Mouse (Mus musculus) heart, adult 18-20 months (tissue): ENCODE measurements around the gene Gm10188. TPM values are rescaled to one million over a fixed set of nuclear protein-coding genes. Genes with fewer than 3 reads are reported as not detected.

Experiments
- DNase-seq, 2 experiments: peaks; one replicate each; pipeline ENCODE4 v3.0.0; 2021 to 2022; ENCODE audit warnings: mixed read lengths in 1 of 2
- microRNA-seq, 2 experiments: library from miRNA; unstranded; fragments of <30 nt; microRNA quantifications; one replicate each; pipeline ENCODE4 v1.2.0; 2022
- total RNA-seq, 2 experiments: library from RNA; stranded (reverse); gene quantifications; 2 replicates each; pipeline ENCODE4 v1.2.3; 2021

Gm10188 gene
- total RNA-seq, 2 experiments from 2014 or later, result not detected

DNA sequence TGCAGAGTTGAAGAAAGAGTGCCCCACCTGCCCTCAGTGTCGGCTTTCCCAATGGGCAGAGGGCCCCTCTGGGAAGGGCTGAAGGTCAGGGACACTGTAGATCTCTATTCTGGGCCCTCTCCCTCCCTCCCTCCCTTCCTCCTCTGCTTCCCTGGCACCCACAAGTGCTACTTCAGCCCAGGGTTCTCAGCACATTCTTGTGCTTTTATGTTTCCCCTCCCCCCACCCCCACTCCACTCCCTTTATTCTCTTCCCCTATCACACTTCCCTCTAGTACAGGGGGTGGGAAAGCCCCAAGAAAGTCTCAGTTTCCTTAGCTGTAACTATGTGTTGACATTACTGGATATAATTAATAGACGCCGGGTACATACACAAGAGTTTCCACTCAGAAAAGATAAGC lies 34.9 kb downstream of the Gm10188 start:
- DNase-seq, result no peak

DNA sequence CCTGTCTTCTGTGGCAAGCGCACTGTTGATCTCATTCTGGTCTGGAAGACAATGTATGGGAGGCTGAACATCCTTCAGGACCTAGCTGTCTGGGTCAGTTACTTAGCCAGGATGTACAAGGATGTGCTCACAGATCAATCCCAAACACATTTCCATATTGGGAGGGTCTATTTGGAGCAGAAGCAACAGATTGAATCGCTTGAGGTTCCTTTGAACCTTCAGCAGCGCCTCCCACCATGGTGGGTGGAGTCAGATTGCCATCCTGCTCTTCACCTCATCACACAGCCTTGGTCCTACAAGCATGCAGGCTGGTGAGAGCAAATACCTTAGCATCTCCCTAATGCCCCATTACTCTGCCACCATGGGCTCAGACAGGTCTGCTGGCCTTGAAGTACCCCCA lies 35.8 kb downstream of the Gm10188 start:
- no peak for DNase-seq

DNA sequence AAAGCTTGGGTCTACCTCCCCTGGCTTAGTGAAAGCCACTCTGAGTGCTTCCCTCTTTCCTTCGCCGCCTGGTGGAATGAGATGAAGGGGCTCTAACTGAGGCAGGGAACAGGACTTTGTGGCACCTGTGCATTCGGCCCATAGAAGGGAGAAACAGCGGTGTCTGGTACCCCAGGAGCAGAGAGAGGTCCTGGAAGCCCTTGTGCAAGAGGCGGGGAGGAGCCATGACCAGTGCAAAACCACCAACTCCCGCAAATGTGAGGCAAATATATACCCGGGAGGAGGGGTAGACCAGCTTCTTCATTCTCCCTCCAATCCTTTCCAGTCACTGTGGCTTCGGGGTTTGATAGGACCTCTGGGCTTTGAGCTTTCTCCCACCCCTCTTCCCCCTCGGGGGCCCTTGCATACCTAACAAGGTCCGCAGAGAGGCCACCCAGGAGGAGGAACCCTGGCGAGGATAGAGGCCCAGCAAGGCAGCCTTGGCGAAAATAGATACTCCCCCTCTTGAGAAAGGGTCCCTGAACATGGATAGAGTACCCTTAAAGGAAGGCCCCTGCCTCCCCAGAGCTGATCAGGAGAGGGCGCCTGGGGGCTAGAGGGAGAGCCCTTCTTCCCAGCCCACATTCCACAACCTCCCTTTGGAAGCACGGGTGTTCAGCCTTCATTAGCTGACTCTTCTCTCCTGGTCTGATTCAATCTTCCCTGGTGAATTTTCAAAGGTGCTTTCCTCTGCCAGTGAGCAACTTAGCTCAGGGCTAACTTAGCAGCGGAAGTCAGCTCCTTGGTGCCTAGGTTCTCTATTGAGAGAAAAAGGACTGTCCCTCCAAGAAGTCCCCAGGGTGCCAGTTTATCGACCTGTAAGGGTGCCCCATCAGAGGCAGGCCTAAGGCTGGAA lies 37.5 kb downstream of the Gm10188 start:
- DNase-seq, result no peak

DNA sequence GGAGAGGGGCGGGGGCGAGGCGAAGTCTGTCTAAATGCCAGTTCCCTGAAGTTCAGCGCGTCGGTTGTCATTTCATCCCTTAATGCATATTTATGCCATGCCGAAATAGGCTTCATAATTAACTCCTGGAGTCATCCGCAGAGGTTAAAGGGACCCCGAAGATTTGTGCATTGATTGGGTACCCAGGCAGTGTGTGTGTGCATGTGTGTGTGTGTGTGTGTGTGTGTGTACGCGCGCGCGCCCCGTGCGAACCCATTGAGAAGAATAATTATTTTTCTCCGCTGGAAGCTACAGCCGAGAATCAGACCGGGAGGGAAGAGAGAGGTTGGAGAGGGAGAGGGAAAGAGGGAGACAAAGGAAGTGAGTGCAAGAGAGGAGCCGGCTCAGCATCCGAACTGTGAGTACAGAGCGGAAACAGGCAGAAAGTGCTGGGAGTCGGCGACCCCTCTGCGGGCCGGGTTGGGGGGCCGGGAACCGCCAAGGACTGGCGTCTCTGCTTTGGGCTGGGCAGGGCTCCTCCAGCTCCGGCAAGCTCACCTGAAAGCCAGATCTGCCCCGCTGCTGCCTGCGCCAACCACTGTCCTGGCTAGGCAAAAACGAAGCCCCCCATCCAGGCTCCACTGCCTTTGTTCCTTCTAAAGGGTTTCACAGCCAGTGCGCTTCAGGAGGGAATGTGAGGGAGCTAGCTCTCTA lies 38.3 kb downstream of the Gm10188 start, which contains the start of the genes Lemd1 and AC124108.1:
Gene Lemd1, plus strand, starts transcription at position 339 of the 693 bp plus-strand sequence.
Gene AC124108.1, plus strand, starts transcription at position 365 of the 693 bp plus-strand sequence.
- no peak for DNase-seq

DNA sequence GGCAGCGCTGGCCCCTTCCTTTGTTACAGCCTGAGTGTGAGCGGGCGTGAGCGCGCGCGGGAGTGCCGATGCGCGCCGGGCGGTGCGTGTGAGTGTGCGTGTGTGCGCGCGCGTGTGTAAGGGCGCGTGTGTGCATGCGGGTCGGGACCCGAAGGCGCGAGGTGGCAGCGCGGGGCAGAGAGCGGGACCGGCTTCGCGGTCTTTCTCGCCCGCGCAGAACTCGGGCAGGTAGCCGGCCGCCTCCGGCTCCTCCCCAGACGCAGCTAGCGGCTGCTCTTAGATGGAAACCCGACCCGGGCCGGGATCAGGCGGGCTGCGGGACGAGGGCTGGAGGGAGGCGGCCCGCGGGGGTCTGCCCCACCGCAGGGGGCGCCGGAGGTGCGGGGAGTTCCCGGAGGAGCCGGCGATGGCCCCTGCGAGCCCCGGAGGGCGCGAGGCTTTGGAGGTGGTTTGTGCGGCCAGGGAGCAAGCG lies 38.9 kb downstream of the Gm10188 start:
- no peak for DNase-seq

DNA sequence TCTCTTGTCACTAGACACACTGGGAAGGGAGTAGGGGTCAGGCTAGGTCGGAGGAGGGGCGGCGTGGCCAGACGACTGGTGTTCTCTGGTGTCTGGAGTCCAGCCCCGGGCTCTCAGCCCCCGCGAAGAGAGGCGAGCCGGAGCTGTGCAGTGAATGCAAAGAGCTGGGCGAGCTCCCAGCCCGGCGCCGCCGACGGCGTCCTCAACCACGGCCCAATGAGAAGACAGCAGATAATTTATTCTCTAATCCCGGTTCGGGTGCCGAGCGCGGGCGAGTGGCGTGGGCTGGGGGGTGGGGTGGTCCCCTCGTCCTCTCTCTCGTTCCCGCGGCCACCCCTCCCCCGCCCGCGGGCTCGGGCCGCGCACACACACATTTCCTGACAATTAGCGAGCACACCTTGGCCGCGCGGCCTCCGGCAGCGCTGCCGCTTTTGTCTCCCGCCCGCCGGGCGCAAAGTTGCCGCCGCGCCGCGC lies 39.5 kb downstream of the Gm10188 start:
- DNase-seq, result no peak

DNA sequence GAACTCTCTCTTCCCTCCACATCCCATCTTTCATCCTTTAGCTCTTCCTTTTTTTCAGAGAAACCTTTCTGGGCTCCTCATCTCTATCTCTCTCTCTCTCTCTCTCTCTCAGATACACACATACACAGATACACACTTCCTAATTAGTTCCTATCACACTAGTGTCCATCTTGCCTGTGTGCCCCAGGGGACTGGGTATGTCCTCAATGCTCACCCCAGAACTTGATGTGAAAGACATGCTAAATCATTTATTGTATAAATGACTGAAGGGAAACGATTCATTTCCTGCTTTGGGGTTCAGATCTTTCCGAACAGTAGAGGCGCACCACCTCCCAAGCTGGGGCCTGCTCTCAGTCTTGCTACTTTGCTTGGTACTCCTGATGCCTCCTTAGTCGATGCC lies 40.3 kb downstream of the Gm10188 start:
- DNase-seq, result no peak

DNA sequence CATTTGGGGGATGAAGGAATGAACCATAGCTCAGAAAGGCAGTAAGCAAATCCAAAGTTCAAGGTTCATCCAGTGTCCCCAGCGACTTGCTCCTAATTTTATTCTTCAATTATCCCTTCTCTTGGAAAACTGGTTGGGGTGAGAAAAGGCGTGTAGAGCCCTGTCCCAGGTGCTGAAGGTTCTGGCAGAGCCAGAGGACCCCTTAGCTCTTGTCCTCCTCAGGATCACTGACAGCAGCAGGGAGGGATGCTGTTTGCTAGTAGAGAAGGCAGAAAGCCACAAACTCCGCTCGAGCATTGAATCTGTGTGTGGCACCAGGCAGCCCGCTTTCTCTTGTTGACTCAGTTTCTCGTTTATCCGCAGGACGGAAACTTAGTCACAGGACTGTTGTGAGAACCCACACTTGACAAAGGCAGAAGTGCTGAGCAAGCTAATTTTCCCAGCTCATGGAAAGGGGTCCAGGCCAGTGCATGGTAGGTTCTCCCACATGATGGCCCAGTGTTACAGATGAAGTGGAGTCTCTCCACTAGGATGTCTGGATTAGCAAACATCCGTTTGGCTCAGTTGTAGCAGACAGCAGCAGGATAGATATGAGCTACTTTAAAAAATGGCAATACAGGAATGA lies 41.0 kb downstream of the Gm10188 start:
- no peak for DNase-seq

DNA sequence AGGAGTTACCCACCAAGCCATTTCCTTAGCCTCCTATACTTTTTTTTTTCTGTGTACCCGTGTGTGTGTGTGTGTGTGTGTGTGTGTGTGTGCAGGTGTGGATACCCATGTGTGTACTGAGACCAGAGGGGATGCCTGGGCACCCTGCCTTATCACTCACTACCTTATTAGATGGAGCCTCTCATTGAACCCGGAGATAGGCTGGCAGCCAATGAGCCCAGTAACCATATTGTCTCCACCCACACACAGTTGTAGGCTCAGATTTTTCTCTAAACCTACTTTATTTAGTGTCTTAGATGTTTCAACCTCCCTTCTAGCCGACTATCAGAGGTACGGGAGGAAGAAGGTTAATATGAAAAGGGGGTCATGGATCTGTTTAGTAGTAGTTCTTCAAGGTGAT lies 43.3 kb downstream of the Gm10188 start:
- DNase-seq, result no peak

Small RNA genes within 50 kb of the gene (microRNA-seq; reads per million reads assigned to microRNA genes)
- gene Mir135b, result 2.7 to 38.9 reads per million in 2 experiments

Other genes with a start within 250 kb of the Gm10188 start
- gene Elk4, start 222.2 kb downstream of the Gm10188 start, total RNA-seq, result 10 to 100 TPM; 77.4 to 82.0 TPM
- gene Mfsd4a, start 161.7 kb downstream of the Gm10188 start, total RNA-seq, result 1 to 10 TPM; 5.1 to 6.9 TPM
- 10 to 100 TPM; 14.7 to 16.0 TPM for gene Cdk18, start 90.1 kb downstream of the Gm10188 start, total RNA-seq
- gene Lemd1, start 38.3 kb downstream of the Gm10188 start, total RNA-seq, result not detected
- gene AC124108.1, start 38.3 kb downstream of the Gm10188 start, total RNA-seq, result under 1 TPM in 1 of 2 experiments, not detected in 1; 0.10 TPM
- gene Klhdc8a, start 68.9 kb upstream of the Gm10188 start, total RNA-seq, result 10 to 100 TPM; 16.7 to 25.6 TPM
- gene Nuak2, start 86.4 kb upstream of the Gm10188 start, total RNA-seq, result 1 to 10 TPM; 4.2 to 4.4 TPM
- 10 to 100 TPM; 25.0 to 26.0 TPM for gene Tmcc2, start 161.5 kb upstream of the Gm10188 start, total RNA-seq
- gene Dstyk, start 187.8 kb upstream of the Gm10188 start, total RNA-seq, result 10 to 100 TPM; 15.2 to 15.3 TPM
- 10 to 100 TPM; 25.1 to 27.6 TPM for gene Rbbp5, start 247.6 kb upstream of the Gm10188 start, total RNA-seq